Comparison of ENCODE assay signal across 29 mouse cellular contexts in genomic region chr16:16261481-16261880, GRCm38 (mm10). TPM values are rescaled to one million over a fixed set of nuclear protein-coding genes. Genes with fewer than 3 reads are reported as not detected.
A peak's percentile ranks its signal among the peaks of the same experiment; 100 is the strongest.
DNase-seq lines count a peak whose midpoint lies in the region; ATAC-seq and TF ChIP-seq lines count a peak whose summit lies in the region.
"Had no signal": no experiment of that assay in that cellular context is flagged by ENCODE, and none has a peak within 500 bp of the region (broad histone marks: within the 10 kb centered on the region; RNA-seq: fewer than 3 reads in every experiment).

No protein-coding gene starts in this region.

- H3K4me1 ChIP-seq in embryonic facial prominence, embryonic 14.5 days (ENCODE audit: control insufficient read depth, insufficient read depth, low read length), result no peaks in the 10 kb centered on the region
- no peaks in the 10 kb centered on the region for H3K4me1 ChIP-seq in embryonic facial prominence, embryonic 10.5 days
- H3K4me1 ChIP-seq in heart, postnatal 0 days (ENCODE audit: control insufficient read depth, insufficient read depth), result peaks cover 22% of the 10 kb centered on the region
- H3K4me1 ChIP-seq: embryonic facial prominence, embryonic 12.5 days; liver, embryonic 12.5 days; midbrain, embryonic 10.5 days; neural tube, embryonic 13.5 days had no signal

- TF ChIP-seq EP300 in heart, postnatal 0 days (IDR thresholded peaks at IDR 0.05; ENCODE audit: low read depth), result no peak

- intact Hi-C loops in heart, postnatal 14 days (cut with DNase I), result no loop called here

- no peak overlapping the region for H3K4me3 ChIP-seq in embryonic facial prominence, embryonic 14.5 days (ENCODE audit: low read depth, low read length)
- H3K4me3 ChIP-seq in embryonic facial prominence, embryonic 10.5 days, result no peak overlapping the region
- no peak overlapping the region for H3K4me3 ChIP-seq in heart, postnatal 0 days (ENCODE audit: low read depth, low read length)
- H3K4me3 ChIP-seq: embryonic facial prominence, embryonic 12.5 days; layer of hippocampus, adult 2 months; liver, embryonic 12.5 days; midbrain, embryonic 10.5 days; myocyte; neural tube, embryonic 13.5 days had no signal

- H3K9me3 ChIP-seq in embryonic facial prominence, embryonic 14.5 days (ENCODE audit: control insufficient read depth, low read length), result no peaks in the 10 kb centered on the region
- H3K9me3 ChIP-seq in embryonic facial prominence, embryonic 10.5 days, result no peaks in the 10 kb centered on the region
- H3K9me3 ChIP-seq in heart, postnatal 0 days (replicated peaks; ENCODE audit: control insufficient read depth, low read length), result no peaks in the 10 kb centered on the region
- H3K9me3 ChIP-seq: embryonic facial prominence, embryonic 12.5 days; G1E; liver, embryonic 12.5 days; midbrain, embryonic 10.5 days; neural tube, embryonic 13.5 days had no signal

- H3K27ac ChIP-seq in embryonic facial prominence, embryonic 14.5 days (replicated peaks; ENCODE audit: low read depth, low read length), result no peak overlapping the region
- H3K27ac ChIP-seq in embryonic facial prominence, embryonic 10.5 days (replicated peaks), result no peak overlapping the region
- H3K27ac ChIP-seq in heart, postnatal 0 days (ENCODE audit: low read depth), result peak overlapping the region; percentile 35
- H3K27ac ChIP-seq: embryonic facial prominence, embryonic 12.5 days; liver, embryonic 12.5 days; midbrain, embryonic 10.5 days; neural tube, embryonic 13.5 days; stomach, postnatal 0 days had no signal

- H3K36me3 ChIP-seq in embryonic facial prominence, embryonic 14.5 days (ENCODE audit: control insufficient read depth, insufficient read depth, low read length), result no peaks in the 10 kb centered on the region
- H3K36me3 ChIP-seq in embryonic facial prominence, embryonic 10.5 days (replicated peaks), result no peaks in the 10 kb centered on the region
- H3K36me3 ChIP-seq in heart, postnatal 0 days (replicated peaks; ENCODE audit: control insufficient read depth, insufficient read depth, low read length), result peaks cover 57% of the 10 kb centered on the region
- H3K36me3 ChIP-seq: embryonic facial prominence, embryonic 12.5 days; liver, embryonic 12.5 days; midbrain, embryonic 10.5 days; neural tube, embryonic 13.5 days had no signal

- H3K27me3 ChIP-seq in embryonic facial prominence, embryonic 14.5 days (replicated peaks; ENCODE audit: control insufficient read depth, insufficient read depth, low read length), result no peaks in the 10 kb centered on the region
- H3K27me3 ChIP-seq in embryonic facial prominence, embryonic 10.5 days (replicated peaks; ENCODE audit: low read depth, poor library complexity, severe bottlenecking), result no peaks in the 10 kb centered on the region
- H3K27me3 ChIP-seq in heart, postnatal 0 days (ENCODE audit: control insufficient read depth, insufficient read depth, low read length), result no peaks in the 10 kb centered on the region
- H3K27me3 ChIP-seq: embryonic facial prominence, embryonic 12.5 days; liver, embryonic 12.5 days; neural tube, embryonic 13.5 days had no signal

- peak; percentile 44; the same call in 1 of the 2 replicates for ATAC-seq in embryonic facial prominence, embryonic 14.5 days (ENCODE audit: low read depth)
- no peak for ATAC-seq in heart, postnatal 0 days (ENCODE audit: insufficient read depth, low read depth)
- ATAC-seq: forebrain, embryonic 16.5 days; hindbrain, embryonic 16.5 days; liver, embryonic 12.5 days; liver, postnatal 0 days had no signal

- H3K9ac ChIP-seq in embryonic facial prominence, embryonic 14.5 days (ENCODE audit: low read depth, low read length), result no peak overlapping the region
- H3K9ac ChIP-seq in heart, postnatal 0 days (replicated peaks; ENCODE audit: low read depth, low read length), result no peak overlapping the region
- H3K9ac ChIP-seq: embryonic facial prominence, embryonic 12.5 days; liver, embryonic 12.5 days; liver, postnatal 0 days; neural tube, embryonic 13.5 days had no signal

- no peak for TF ChIP-seq CTCF in heart, postnatal 0 days (IDR thresholded peaks at IDR 0.05; ENCODE audit: low read depth)

- H3K4me2 ChIP-seq in embryonic facial prominence, embryonic 14.5 days (ENCODE audit: low read depth, low read length), result no peak overlapping the region
- H3K4me2 ChIP-seq in heart, postnatal 0 days (ENCODE audit: low read depth, low read length), result no peak overlapping the region
- H3K4me2 ChIP-seq: embryonic facial prominence, embryonic 12.5 days; liver, embryonic 12.5 days; neural tube, embryonic 13.5 days had no signal

- 92% methylated on average over 6 of the region's 6 CpGs for WGBS in embryonic facial prominence, embryonic 14.5 days
- WGBS in embryonic facial prominence, embryonic 10.5 days, result 92% methylated on average over 6 of the region's 6 CpGs
- 81% methylated on average over 6 of the region's 6 CpGs for WGBS in heart, postnatal 0 days

- DNase-seq in embryonic facial prominence, embryonic 14.5 days (ENCODE audit: low spot score), result peak; percentile 42
- no peak for DNase-seq in embryonic facial prominence, embryonic 10.5 days (ENCODE audit: low spot score)
- DNase-seq in heart, postnatal 0 days (ENCODE audit: low spot score), result no peak
- DNase-seq in heart, postnatal 14 days, result no peak
- peak; percentile 41 for DNase-seq in gonadal fat pad, adult 2 months (ENCODE audit: low read depth)
- DNase-seq in lung, postnatal 36 days, result peak; percentile 35
- DNase-seq in kidney, adult 11 months, result no peak
- DNase-seq: adrenal gland, adult 8-10 months; cerebellum, adult 2 months; cerebellum, postnatal 14 days; gastrocnemius, postnatal 10 days; heart, adult 18-20 months; kidney, adult 2 months; kidney, postnatal 36 days; left cerebral cortex, postnatal 4 days; liver, postnatal 0 days; right cerebral cortex, postnatal 4 days; thymus, adult 18-20 months; thymus, postnatal 25 days had no signal

RNA-seq across cellular contexts. Expression of gene Yars2, which starts 41.3 kb away (rescaled TPM):
- polyA plus RNA-seq in embryonic facial prominence, embryonic 14.5 days (2014; fragmentation: Nextera tagmentation; extraction: Ambion mirVana), result 33.0 and 33.3 TPM in 2 replicates
- 41.0 and 49.3 TPM in 2 replicates for polyA plus RNA-seq in embryonic facial prominence, embryonic 10.5 days (2016; fragmentation: Nextera tagmentation; extraction: Ambion mirVana)
- 73.4 and 75.8 TPM in 2 replicates for total RNA-seq in heart, postnatal 0 days (2014; rRNA removed; ENCODE audit: low replicate concordance)
- polyA plus RNA-seq in heart, postnatal 0 days (2015; fragmentation: Nextera tagmentation; extraction: Ambion mirVana), result 30.7 and 31.3 TPM in 2 replicates
- total RNA-seq in heart, postnatal 14 days (2021), result 10 to 100 TPM; 27.1 to 27.8 TPM
- 14.3 and 14.8 TPM in 2 replicates for polyA plus RNA-seq in gonadal fat pad, adult 2 months (2012; rRNA removed)

RNA-seq across cellular contexts. Expression of gene Pkp2, which starts 48.4 kb away (rescaled TPM):
- 3.7 and 4.6 TPM in 2 replicates for polyA plus RNA-seq in embryonic facial prominence, embryonic 14.5 days (2014; fragmentation: Nextera tagmentation; extraction: Ambion mirVana)
- polyA plus RNA-seq in embryonic facial prominence, embryonic 10.5 days (2016; fragmentation: Nextera tagmentation; extraction: Ambion mirVana), result 5.8 and 6.0 TPM in 2 replicates
- total RNA-seq in heart, postnatal 0 days (2014; rRNA removed; ENCODE audit: low replicate concordance), result 172 and 198 TPM in 2 replicates
- 103 and 107 TPM in 2 replicates for polyA plus RNA-seq in heart, postnatal 0 days (2015; fragmentation: Nextera tagmentation; extraction: Ambion mirVana)
- 100 to 1,000 TPM; 111 TPM for total RNA-seq in heart, postnatal 14 days (2021)
- polyA plus RNA-seq in gonadal fat pad, adult 2 months (2012; rRNA removed), result 36.0 and 45.9 TPM in 2 replicates

Comparison
In these comparisons a context has a peak if more than half of its experiments do, and no peak if none do; other contexts are left out.
1. DNase-seq: peak in embryonic facial prominence, embryonic 14.5 days (single experiment), gonadal fat pad, adult 2 months (single experiment) and lung, postnatal 36 days (single experiment); none in embryonic facial prominence, embryonic 10.5 days (single experiment), heart, postnatal 0 days (single experiment), heart, postnatal 14 days (0 of 2) and kidney, adult 11 months (single experiment).